Mouse (Mus musculus): ENCODE results near the gene Olfr364-ps1.

The Olfr364-ps1 gene

DNA sequence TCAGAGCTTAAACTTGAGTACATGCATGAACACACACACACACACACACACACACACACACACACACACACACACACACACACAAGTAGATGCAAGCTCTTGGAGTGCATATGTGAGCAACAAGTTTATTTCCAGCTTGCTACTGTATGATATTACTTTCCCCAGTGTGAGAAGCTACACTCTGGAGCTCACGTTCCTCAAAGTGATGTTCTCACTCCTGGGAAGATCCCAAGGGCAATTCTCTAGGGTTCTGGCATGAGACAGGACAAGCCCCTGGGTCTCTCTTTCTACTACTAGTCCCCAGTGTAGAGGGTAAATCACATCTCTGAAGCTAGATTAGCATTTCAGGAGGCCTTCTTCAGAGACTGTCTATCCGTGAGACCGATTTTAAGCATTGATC lies at the start of gene Olfr364-ps1:
Gene Olfr364-ps1, plus strand, starts transcription at position 301 of the 400 bp plus-strand sequence.
- DNase-seq = no peak

- no peak for DNase-seq
Measured at GRCm38 (mm10) chr2:37117810-37118209, 21.3 kb upstream of the Olfr364-ps1 start, which contains the start of gene Olfr362. Gene Olfr362, minus strand, starts transcription at chr2:37117910.

DNA sequence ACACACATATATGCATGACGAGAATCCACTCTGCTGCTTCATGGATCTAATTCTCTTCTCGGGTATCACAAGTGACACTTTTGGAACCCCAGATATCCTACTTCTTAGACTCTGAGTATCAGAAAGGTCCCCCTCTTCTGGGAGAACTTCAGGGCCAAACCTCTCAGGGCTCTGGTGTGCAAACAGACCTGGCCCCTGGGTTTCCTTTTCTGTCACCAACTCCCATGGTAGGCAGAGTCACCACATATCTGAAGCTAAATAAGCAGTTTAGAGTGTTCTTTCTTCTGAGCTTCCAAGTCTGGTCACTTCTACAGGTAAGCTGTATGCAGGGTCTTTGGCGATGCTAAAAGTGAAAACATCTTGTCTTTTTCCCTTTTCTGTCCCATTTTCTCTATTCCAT lies 48.8 kb downstream of the Olfr364-ps1 start, which contains the start of gene Olfr365:
Gene Olfr365, plus strand, starts transcription at position 301 of the 400 bp plus-strand sequence.
- DNase-seq = no peak
